Mouse (Mus musculus): Measurements from ENCODE around the gene Slc35a3. TPM values are rescaled to one million over a fixed set of nuclear protein-coding genes. Genes with fewer than 3 reads are reported as not detected.

Gene Slc35a3
- total and polyA plus RNA-seq, 3 experiments: 16.3 to 45.7 (median 24.6) TPM

DNA sequence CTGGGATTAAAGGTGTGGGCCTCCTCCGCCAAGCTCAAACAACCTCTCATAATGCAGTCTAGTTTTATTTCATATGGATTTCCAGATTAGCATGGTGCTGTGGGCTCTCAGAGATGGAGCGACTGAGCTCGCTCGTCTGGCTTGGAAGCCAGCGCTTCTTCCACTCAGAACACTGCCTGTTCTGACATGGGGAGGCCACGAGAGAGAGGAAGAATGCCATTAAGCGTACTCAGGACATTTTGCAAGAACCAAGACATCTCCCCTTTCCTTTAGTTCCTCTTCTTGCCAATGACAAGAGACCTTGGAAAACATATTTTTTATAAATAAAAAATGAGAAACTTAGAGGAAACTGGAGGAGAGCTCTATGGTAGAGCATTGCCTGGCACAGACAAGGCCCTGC, 63.8 kb downstream of the Slc35a3 start:
- dilution Hi-C loops (cut with MboI; ENCODE audit: extremely low pct_ligation_motif_present, extremely low pct_unique_long_range_greater_than_20kb, low sequenced_read_pairs): no loop called here
- in situ Hi-C loops (cut with MboI; ENCODE audit: low pct_ligation_motif_present, low pct_unique_long_range_greater_than_20kb, low sequenced_read_pairs): no loop called here

DNA sequence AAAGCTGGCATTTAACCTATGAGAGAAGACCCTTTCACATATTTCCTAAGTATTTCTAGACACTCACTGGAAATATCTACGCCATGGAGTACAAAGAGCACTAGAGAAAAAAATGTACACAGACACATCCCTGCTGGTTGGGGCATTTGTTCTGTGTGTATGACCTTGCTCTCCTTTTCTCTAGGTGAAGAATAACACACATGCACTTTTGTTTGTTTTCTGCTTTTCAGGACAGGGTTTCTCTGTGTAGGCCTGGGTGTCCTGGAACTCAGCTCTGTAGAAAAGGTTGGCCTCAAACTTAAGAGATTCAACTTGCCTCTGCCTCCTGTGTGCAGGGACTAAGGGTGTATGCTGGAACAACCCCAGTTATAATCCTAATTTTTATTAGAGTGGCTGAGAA, 66.2 kb downstream of the Slc35a3 start:
- Histone ChIP-seq H3K27ac (ENCODE audit: insufficient read depth, low read depth) (no peak overlapping the region), H3K9me3 (replicated peaks; ENCODE audit: low read length) (no peaks in the 10 kb centered on the region), H3K4me2 (ENCODE audit: insufficient read depth, low read depth, poor library complexity, severe bottlenecking) (no peak overlapping the region), H3K27me3 (replicated peaks) (no peaks in the 10 kb centered on the region), H3K4me1 (ENCODE audit: control insufficient read depth in 1 of 2, insufficient read depth in 2 of 2) (peaks cover 0 to 20% of the 10 kb centered on the region in 2 experiments; a peak in 2 of 4 replicates), H3K79me2 (replicated peaks; ENCODE audit: control insufficient read depth, extremely low read depth, insufficient read depth, poor library complexity, severe bottlenecking) (peaks cover 16% of the 10 kb centered on the region), H3K36me3 (replicated peaks in 1 of 2; ENCODE audit: control insufficient read depth in 1 of 2, insufficient read depth in 1 of 2, low read length in 1 of 2) (peaks cover 39 to 83% of the 10 kb centered on the region in 2 experiments), H3K4me3 (replicated peaks in 1 of 3; ENCODE audit: low read depth in 2 of 3, low read length in 2 of 3, poor library complexity in 1 of 3) (no peak overlapping the region), H3K9ac (ENCODE audit: insufficient read depth, low read depth) (no peak overlapping the region)
- in situ Hi-C loops (cut with MboI; ENCODE audit: low pct_ligation_motif_present, low pct_unique_long_range_greater_than_20kb, low sequenced_read_pairs) (no loop called here), dilution Hi-C loops (cut with MboI; ENCODE audit: extremely low pct_ligation_motif_present, extremely low pct_unique_long_range_greater_than_20kb, low sequenced_read_pairs) (no loop called here)
- DNase-seq (ENCODE audit: extremely low read depth): no peak
- TF ChIP-seq POLR2A (IDR thresholded peaks at IDR 0.05; ENCODE audit: low read depth, low read length) (no peak), BHLHE40 (IDR thresholded peaks at IDR 0.05; ENCODE audit: low read depth, low read length) (no peak), CTCF (conservative IDR thresholded peaks at IDR 0.05 in 1 of 2, IDR thresholded peaks at IDR 0.05 in 1 of 2; ENCODE audit: low read depth in 2 of 2, low read length in 2 of 2) (no peak), ZMIZ1 (IDR thresholded peaks at IDR 0.05; ENCODE audit: low read depth, low read length) (no peak), MEF2A (IDR thresholded peaks at IDR 0.05; ENCODE audit: borderline replicate concordance, low read depth, low read length) (no peak), POLR2AphosphoS2 (IDR thresholded peaks at IDR 0.05; ENCODE audit: low read depth, low read length) (no peak), SIN3A (IDR thresholded peaks at IDR 0.05; ENCODE audit: low read length) (no peak), UBTF (IDR thresholded peaks at IDR 0.05; ENCODE audit: low read depth, low read length) (no peak), KAT2A (IDR thresholded peaks at IDR 0.05; ENCODE audit: insufficient replicate concordance, low read length) (no peak), MAZ (IDR thresholded peaks at IDR 0.05; ENCODE audit: low read depth, low read length) (no peak), TCF12 (IDR thresholded peaks at IDR 0.05; ENCODE audit: low read depth, low read length) (no peak), TBP (conservative IDR thresholded peaks at IDR 0.05; ENCODE audit: low read depth, low read length) (no peak), ELF1 (IDR thresholded peaks at IDR 0.05; ENCODE audit: low read depth, low read length) (no peak), MYC (IDR thresholded peaks at IDR 0.05; ENCODE audit: low read depth, low read length) (no peak), USF2 (conservative IDR thresholded peaks at IDR 0.05; ENCODE audit: low read depth, low read length) (no peak), HCFC1 (IDR thresholded peaks at IDR 0.05; ENCODE audit: low read depth, low read length) (no peak), MAX (IDR thresholded peaks at IDR 0.05; ENCODE audit: low read length) (no peak), JUN (IDR thresholded peaks at IDR 0.05; ENCODE audit: insufficient read depth, low read depth, low read length) (no peak), CHD1 (IDR thresholded peaks at IDR 0.05; ENCODE audit: low read depth, low read length) (no peak), MXI1 (IDR thresholded peaks at IDR 0.05; ENCODE audit: low read depth, low read length) (no peak)

More for the DNA sequence above, 63.8 kb downstream of the Slc35a3 start:
- Histone ChIP-seq H3K36me3 (replicated peaks in 1 of 2; ENCODE audit: control insufficient read depth in 1 of 2, insufficient read depth in 1 of 2, low read length in 1 of 2) (peaks cover 26 to 73% of the 10 kb centered on the region in 2 experiments), H3K9ac (ENCODE audit: insufficient read depth, low read depth) (no peak overlapping the region), H3K4me2 (ENCODE audit: insufficient read depth, low read depth, poor library complexity, severe bottlenecking) (no peak overlapping the region), H3K4me3 (replicated peaks in 1 of 3; ENCODE audit: low read depth in 2 of 3, low read length in 2 of 3, poor library complexity in 1 of 3) (no peak overlapping the region), H3K9me3 (replicated peaks; ENCODE audit: low read length) (no peaks in the 10 kb centered on the region), H3K4me1 (ENCODE audit: control insufficient read depth in 1 of 2, insufficient read depth in 2 of 2) (peaks cover 0 to 25% of the 10 kb centered on the region in 2 experiments; a peak in 2 of 4 replicates), H3K27ac (ENCODE audit: insufficient read depth, low read depth) (no peak overlapping the region), H3K27me3 (replicated peaks) (no peaks in the 10 kb centered on the region), H3K79me2 (replicated peaks; ENCODE audit: control insufficient read depth, extremely low read depth, insufficient read depth, poor library complexity, severe bottlenecking) (peaks cover 39% of the 10 kb centered on the region)
- no peak for DNase-seq (ENCODE audit: extremely low read depth)
- TF ChIP-seq EP300 (IDR thresholded peaks at IDR 0.05; ENCODE audit: low read length) (no peak), MAFK (IDR thresholded peaks at IDR 0.05; ENCODE audit: insufficient replicate concordance, low read length) (no peak), CHD1 (IDR thresholded peaks at IDR 0.05; ENCODE audit: low read depth, low read length) (no peak), USF2 (conservative IDR thresholded peaks at IDR 0.05; ENCODE audit: low read depth, low read length) (no peak), MAX (IDR thresholded peaks at IDR 0.05; ENCODE audit: low read length) (no peak), ZNF384 (IDR thresholded peaks at IDR 0.05; ENCODE audit: low read depth, low read length) (no peak), MEF2A (IDR thresholded peaks at IDR 0.05; ENCODE audit: borderline replicate concordance, low read depth, low read length) (no peak), POLR2A (IDR thresholded peaks at IDR 0.05; ENCODE audit: low read depth, low read length) (no peak), BHLHE40 (IDR thresholded peaks at IDR 0.05; ENCODE audit: low read depth, low read length) (no peak), ZKSCAN1 (IDR thresholded peaks at IDR 0.05; ENCODE audit: borderline replicate concordance, low read depth, low read length) (no peak), GABPA (IDR thresholded peaks at IDR 0.05; ENCODE audit: insufficient replicate concordance, low read depth, low read length) (no peak), IRF4 (IDR thresholded peaks at IDR 0.05; ENCODE audit: low read depth, low read length) (no peak), E2F4 (IDR thresholded peaks at IDR 0.05; ENCODE audit: insufficient replicate concordance, low read depth, low read length) (no peak), ZC3H11A (IDR thresholded peaks at IDR 0.05; ENCODE audit: low read depth, low read length) (no peak)
